Mouse (Mus musculus): ENCODE measurements around the gene Gm9803.

The Gm9803 gene

DNA sequence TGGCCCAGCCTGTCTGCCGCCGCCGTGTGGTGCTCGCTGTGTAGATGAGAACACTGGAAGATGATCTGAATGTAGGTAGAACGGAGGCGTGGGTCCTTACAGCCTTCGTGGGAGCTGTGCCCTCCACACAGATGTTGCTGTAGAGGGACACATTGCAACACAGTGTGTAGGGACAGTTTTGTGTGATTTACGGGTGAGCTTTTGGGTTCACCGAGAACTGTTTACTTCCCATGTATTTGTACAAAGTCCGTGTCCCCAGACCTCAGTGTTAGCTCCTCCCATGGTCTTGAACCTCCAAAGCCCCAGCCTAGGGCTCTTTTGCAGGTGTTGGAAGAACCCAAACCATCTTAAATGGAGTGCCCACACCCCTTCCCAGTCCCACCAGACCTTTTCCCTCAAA lies 10.9 kb upstream of the Gm9803 start:
- in situ Hi-C loops (cut with MboI, MseI) = no loop called here

DNA sequence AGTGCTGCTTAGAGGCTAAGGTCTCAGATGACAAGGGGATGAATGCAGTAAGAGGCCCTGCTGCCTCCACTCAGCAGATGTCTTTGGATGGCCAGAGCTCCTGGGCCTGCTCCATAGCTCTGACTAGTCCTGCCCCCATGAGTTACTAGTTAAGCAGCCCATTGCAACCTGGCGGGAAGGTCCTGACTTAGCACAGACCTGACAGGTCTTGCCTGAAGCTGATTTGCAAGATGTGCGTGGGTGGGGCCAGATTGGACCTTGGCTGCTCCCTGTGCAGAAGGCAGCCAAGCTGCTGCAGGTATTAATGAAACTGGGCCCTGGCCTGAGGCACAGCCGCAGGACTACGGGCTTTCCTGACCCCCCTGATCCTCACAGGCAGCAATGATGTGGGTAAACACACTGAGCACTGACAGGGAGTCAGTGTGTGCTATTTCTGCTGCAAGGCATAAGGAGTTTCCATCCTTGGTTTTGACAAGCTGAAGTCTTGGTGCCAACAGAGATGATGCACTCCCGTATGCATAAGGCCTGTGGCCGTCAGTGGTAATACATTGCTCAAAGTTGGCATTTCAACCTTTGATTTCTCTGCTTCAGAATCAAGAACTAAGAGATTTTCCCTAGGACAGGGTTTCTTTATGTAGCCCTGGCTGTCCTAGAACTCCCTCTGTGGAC lies 6.8 kb upstream of the Gm9803 start:
- in situ Hi-C loops (cut with MboI, MseI) = no loop called here

DNA sequence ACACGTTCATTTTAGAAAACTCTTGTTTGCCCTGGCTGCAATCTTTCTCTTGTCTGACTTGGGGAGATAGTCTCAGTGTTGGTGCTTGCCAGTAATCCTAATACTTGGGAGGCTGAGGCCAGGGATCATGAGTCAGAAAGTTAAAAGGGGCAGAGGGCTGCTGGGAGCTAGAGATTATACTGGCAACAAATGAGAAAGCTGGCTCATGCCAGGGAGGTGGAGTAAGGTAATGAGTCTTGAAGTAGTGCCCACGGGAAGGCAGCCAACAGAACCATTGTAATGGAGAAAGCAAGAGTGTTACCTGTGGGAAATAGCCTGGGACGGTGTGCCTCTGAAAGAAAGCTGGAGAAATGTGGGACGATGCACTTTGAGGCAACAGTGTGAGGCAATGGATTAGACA lies 6.0 kb upstream of the Gm9803 start:
- in situ Hi-C loops (cut with MboI, MseI) = no loop called here

DNA sequence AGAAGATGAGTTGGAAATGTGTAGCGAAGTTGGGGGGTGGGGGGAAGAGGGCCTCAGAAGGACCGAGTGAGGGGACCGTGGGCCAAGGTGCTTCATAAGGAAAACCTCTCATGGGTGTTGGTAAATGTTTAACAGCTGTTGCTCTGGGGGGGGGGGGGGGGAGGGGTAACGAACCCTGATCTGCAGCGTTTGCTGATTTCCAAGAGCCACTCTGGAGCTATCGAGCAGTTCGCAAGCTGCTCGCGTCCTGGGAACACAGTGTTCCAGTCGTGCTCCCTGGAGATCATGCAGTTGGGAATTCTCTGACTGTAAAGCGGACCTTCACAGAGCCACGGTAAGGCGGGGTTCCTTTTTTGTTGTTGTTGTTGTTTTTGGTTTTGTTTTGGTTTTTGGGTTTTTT lies 5.5 kb upstream of the Gm9803 start:
- in situ Hi-C loops (cut with MboI, MseI) = no loop called here

DNA sequence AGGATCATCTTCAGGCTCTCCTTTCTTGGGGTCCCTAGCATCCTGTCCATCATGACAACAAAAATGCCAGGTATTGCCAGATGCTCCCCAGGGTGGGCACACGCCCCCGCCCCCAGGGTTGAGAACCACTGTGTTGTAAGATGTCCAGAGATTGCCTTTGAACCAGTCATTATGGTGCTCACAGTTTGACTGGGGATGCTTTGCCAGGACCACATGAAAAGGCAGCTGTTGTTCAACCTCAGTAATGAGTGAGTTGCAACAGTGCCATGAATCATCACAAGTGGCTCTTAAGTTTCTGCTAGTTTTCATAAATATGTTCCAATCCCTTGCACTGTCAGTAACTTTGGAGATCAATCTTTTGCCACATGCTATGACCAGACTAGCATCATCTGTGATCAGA lies 3.9 kb upstream of the Gm9803 start:
- in situ Hi-C loops (cut with MboI, MseI) = no loop called here

DNA sequence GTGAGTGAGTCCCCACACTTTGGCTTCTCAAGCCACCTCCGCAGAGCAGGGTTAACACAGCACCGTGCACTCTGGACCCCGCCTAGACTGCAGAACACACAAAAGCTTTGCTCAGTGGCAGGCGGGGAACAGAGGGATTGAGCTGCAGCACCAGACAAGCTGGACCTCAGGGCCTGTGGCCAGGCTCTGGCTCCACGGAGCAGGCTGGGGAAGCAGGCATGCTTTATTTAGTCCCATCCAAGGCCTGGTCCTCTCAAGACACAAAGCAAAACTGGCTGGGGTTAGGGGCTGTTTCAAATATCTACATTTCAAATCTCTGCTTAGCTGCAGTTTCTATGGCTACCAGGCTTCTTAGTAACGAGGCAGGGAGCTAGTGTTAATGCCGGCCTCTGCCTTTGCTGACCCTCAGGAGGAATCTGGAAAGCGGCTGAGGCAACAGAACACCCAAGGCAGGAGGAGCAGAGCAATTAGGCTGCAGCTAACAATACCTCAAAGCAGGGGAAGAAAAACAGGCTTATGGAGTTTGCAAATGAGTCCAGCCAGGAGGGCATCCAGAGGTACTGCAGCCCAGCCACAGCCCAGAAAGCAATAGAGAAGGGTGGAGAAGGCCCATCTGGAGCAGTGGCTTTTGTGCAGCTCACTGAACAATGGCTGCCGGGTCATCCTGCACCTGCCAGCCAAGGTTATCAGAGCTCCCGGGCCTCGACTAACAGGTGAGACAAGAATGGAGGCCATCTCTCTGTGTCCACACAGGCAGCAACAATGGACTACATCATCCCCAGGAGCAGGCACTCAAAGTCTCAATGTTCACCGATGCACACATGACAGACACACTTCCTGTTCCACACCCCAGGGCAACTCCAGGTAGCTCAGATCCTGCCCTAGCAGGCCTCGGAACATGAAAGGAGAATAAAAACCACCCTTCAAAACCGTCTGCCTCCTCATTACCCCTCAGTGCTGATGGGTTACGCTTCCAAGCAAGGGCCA lies 3.7 kb downstream of the Gm9803 start:
- in situ Hi-C loops (cut with MboI, MseI) = no loop called here

DNA sequence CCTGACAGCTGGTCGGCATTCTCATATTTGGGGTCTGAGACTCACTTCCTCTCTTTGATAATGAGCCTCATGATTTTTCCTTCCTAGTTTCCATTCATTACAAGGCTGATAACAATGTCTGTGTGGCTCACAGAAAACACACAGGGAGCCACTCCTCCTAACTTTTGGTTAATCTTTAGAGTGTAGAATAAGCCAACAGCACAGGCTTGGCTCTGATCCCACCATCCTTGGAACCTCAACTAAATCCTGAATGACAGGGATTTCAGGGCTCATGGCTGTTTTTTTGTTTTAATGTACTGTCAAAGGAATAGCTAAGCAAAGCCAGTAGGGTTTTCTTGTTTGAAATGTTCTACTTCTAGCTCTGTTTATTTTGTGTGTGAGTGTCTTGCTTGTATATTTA lies 10.5 kb downstream of the Gm9803 start:
- in situ Hi-C loops (cut with MboI, MseI) = loop anchor here (5.0 kb wide), 1 partner anchor 42 kb away; no protein-coding TSS in a partner anchor

DNA sequence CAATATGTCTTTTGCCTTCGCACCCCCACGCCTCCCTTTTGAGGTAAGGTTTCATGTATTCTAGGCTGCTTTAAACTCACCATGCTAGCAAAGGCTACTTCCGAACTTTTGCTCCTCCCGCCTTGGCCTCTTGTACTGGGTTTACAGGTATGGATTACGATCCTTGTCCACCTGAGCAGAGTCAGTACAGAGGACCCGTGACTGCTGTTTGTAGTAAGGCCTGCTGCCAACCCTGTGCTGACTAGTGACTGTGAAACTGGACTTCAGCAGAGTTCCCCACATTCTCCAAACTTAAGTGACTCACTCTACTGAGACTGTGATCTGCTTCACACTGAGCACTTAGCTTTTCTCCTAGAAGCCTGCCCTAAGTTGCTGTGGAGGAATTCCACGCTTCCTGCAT lies 13.8 kb downstream of the Gm9803 start:
- in situ Hi-C loops (cut with MboI, MseI) = no loop called here

DNA sequence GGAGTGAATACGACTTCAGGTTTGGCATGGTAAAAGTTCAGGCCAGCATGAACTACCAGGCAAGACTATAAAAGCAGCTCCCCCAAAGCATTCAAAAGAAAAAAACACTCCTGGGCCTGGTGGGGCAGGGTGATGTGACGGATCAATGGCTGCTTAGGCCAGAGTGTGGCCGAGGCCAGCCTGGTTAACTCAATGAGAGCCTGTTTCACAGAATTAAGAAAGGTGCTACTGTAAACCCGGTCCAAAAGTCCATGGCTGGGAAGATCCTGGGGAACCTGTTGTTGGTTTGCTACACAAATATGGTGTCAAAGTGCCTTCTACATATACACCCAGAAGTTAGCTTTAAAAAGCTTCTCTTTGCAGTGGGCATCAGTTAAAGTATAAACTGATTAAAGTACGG lies 14.9 kb downstream of the Gm9803 start:
- in situ Hi-C loops (cut with MboI, MseI) = no loop called here

DNA sequence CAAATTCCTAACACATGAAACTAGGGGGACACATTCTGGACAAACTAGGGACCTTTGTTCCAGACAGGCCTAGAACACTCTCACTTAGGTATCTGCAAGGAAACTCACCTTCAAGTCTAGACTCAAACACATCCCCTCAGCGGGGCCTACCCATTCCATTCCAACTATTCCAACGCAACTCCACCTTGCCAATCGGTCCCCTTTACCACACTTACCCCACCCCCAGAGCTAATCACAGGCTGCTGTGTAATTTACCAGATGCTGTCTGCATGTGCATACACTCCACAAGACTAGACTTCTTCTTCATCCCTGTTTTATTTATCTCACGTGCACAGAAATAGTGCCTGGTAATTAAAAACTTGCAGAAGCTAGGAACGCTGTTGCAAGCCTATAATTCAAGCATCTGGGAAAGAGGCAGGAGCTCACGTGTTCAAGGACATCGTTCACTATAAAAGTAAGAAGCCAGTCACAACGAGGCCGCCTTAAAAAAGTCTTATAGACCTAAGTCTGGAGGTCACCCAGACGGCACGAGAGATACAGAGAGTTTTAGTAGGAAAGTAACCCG lies 15.9 kb downstream of the Gm9803 start:
- in situ Hi-C loops (cut with MboI, MseI) = no loop called here

DNA sequence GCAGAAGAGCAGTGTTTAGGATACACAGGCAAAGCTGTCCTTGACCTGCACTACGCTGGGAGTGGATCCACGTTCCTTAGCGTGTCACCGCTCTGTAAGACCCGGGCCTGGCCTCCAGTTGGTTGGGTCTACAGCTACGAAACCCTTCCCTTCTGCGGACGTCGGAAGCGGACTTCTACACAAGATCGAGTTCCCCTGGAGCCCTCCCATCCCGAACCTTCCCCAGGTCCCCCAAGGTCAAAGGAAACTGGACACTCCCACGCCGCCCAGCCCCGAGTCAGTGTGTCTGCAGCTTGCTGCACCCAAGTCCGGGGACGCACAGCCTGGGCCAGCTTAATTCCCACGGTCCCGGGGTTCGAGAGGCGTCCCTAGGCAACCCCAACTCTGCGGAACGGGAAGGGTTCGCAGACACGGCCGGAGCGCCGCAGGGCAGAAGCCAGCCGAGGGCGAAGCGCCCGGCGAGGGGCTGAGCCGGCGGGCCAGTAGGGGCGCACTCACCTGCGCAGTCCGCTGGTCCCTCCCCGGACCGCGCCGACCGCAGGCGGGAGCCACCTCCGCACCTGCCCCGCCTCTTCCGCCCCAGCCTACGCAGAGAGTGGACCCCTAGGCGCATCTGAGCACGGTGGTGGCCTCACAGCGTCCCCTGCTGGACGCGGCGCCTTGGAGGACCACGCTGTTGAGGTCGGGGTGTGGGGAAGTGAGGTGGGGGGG lies 16.7 kb downstream of the Gm9803 start, which contains the start of gene 1700021F05Rik:
Gene 1700021F05Rik (minus strand): TSS at position 553 of the 711 bp plus-strand sequence.
- in situ Hi-C loops (cut with MboI, MseI) = no loop called here

DNA sequence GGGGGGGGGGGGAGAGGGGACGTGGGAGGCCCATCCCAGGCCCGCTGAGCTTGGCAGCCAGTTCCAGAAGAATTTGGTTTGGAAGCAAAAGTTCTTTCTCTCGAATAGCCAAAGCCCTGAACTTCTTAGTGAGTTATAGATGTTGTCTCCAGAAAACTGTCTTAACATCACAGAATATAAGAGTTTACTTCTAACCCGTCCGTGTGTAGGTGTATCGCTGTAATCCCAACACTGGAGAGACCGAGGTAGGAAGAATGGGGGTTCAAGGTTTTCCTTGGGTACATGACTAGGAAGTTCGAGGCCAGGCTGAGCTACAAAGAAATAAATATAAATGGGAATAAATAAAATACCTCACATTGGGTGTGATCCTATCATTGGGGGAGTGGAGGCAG lies 17.3 kb downstream of the Gm9803 start:
- in situ Hi-C loops (cut with MboI, MseI) = no loop called here

DNA sequence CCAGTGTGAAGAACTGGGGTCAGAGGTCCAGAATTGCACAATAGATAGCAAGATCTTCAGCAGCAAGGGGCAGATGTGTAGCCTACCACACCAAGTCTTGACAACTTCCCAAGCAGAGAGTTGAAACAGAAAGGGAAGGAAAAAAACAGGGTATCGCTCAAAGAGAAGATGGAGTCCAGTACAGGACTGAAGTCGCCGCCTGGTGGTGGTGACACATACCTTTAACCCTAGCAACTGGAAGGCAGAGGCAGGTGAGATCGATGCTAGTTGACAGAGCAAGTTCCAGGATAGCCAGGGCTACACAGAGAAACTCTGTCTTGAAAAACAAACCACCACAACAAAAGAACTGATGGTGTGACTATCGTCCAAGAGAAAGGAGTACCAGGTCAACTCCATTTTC lies 25.5 kb downstream of the Gm9803 start:
- in situ Hi-C loops (cut with MboI, MseI) = no loop called here

DNA sequence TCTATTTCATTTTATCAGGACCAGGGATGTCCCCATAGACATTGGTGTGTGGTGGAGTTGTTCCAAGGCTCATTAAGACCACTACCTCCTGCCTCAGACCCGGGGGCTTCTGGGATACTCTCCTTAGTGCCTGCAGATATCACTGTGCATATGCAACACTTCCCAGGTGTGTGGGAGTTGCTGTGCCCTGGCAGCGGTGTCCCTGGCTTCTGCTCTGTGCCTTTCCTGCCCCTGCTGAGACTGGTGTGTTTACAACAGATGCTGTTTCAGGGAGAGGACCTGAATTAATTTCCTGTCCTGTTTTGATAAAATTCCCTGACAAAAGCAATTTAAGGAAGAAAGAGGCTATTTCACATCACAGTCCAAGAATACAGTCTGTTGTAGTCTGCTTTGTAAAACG lies 27.0 kb downstream of the Gm9803 start:
- in situ Hi-C loops (cut with MboI, MseI) = loop anchor here (10.0 kb wide), 1 partner anchor 514 kb away; no protein-coding TSS in a partner anchor

DNA sequence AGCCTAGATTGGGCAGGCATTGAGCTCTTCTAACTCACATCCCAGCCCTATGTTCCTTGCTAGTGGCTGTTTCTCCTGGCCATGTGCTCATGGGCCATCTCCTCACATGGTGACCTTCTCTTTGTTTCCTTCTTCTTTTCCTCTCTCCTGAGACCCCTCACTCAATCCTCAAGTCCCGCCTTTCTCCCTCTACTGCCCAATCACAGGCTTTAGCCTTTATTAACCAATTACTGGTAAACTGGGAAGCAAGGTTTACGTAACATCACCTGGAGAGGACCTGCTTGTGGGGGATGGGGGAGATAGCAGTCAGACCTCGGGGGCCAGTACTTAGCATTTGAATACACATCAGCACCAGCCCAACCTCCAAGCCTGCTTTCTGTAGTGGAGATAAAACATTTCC lies 27.5 kb downstream of the Gm9803 start:
- in situ Hi-C loops (cut with MboI, MseI) = loop anchor here (10.0 kb wide), 1 partner anchor 513 kb away; no protein-coding TSS in a partner anchor

DNA sequence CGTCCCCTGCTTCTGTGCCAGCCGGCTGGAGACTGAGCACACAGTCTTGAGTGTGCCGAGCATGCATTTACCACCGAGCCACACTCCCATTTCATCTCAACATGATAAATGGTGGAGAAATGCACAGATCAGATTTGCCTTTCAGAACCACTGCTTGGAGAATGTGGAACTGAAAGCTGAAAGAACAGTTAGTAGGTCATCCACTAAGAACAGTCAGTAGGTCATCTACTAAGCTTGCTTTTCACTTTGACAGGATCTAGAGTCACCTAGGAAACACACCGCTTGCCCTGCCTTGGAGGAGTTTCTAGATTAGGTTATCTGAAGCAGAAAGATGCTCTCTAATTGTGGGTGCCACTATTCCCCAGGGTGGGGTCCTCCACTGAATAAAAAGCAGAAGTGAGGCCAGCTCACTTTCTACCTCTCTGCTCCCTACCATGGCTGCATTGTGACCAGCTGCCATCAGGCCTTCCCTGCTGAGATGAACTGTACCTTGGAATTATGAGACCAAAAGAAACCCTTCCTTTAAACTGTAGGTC lies 33.8 kb downstream of the Gm9803 start:
- in situ Hi-C loops (cut with MboI, MseI) = loop anchor here (10.0 kb wide), 1 partner anchor 507 kb away; no protein-coding TSS in a partner anchor

DNA sequence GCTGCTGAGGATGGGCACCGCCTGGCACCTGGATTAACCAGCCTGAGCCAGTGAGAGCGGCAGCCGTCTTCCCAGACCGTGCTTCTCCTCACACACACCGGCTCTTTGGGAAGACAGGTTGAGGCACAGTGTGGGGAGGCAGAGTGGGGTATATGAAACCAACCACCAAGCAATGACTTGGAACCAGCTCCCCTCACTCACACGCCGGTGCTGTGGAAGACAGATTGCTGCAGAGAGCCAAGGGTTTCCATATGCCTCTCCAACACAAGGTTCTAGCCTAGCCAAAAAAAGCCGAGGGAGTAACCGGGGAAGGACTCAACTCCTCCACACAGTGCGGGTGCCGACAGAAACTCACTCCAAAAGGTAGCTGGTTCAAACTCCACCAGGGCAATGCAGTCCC lies 35.4 kb downstream of the Gm9803 start:
- in situ Hi-C loops (cut with MboI, MseI) = loop anchor here (10.0 kb wide), 1 partner anchor 505 kb away; no protein-coding TSS in a partner anchor

DNA sequence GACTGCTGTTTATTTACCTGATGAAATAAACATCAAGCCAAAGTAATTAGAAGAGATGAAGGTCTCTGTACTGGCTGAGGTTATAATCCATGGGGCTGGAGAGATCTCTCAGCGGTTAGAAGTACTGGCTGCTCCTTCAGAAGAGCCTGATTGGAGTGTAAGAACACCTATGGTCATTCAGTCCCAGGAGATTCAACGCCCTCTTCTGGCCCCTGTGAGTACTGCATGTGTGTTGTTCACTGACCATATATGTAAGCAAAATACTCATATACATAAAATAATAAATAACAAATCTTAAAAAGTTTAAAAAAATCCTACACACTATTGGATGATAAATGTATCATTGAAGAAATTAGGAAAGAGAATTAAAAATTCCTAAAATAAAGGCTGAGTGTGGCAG lies 36.9 kb downstream of the Gm9803 start:
- in situ Hi-C loops (cut with MboI, MseI) = no loop called here

DNA sequence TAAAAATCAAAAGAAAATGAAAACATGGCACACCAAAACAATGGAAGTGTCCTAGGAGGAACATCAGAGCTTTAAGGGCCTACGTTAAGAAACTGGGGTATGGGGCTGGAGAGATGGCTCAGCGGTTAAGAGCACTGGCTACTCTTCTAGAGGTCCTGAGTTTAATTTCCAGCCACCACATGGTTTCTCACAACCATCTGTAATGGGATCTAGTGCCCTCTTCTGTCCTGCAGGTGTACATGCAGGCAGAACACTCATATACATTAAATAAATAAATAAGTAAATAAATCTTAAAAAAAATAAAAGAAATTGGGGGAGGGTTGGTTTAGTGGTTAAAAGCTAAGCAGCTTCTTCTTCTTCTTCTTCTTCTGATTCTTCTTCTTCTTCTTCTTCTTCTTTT lies 37.4 kb downstream of the Gm9803 start:
- in situ Hi-C loops (cut with MboI, MseI) = no loop called here

Measured in regulatory T cell (primary cell).